Mouse (Mus musculus): ENCODE data around the gene Tiam2.

- no peak for TF ChIP-seq POLR2A (IDR thresholded peaks at IDR 0.05; ENCODE audit: low read depth, low read length)
- no peak for TF ChIP-seq CTCF (IDR thresholded peaks at IDR 0.05; ENCODE audit: borderline replicate concordance, insufficient read depth, low read length)
Measured at GRCm38 (mm10) chr17:3385391-3385790, 59.0 kb downstream of the Tiam2 start.

Measured in embryonic fibroblast, embryonic 13.5 days (primary cell).